Mouse (Mus musculus): ENCODE data around the gene Nphs1. TPM values are rescaled to one million over a fixed set of nuclear protein-coding genes. Genes with fewer than 3 reads are reported as not detected.

Nphs1 gene
- polyA plus RNA-seq, 1 experiment from 2014 or later: not detected

DNA sequence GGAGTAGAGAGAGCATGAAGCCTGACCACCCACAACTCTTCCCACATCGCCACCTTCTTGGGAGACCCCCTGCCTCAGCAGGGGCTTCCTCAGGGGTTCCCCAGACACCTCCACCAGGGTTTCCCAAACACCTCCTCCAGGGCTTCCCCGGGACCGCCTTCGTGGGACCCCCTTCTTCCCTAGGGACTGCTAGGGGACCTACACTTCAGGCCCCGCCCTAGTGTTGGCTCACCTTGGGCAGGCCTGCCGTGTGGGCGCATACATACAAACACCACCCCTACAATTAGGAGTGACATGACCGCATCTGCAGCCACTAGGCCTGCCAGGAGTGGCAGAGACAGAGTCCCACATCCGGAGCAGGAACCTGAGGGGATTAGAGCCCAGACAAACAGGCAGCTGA is 40.3 kb upstream of the Nphs1 start:
- peaks cover 3% of the 10 kb centered on the region; the same call in 1 of the 2 replicates for H3K4me1 ChIP-seq (replicated peaks; ENCODE audit: control insufficient read depth, insufficient read depth, low read length)
- H3K27ac ChIP-seq (ENCODE audit: low read depth, low read length): no peak overlapping the region
- no peaks in the 10 kb centered on the region for H3K36me3 ChIP-seq (ENCODE audit: control insufficient read depth, insufficient read depth)
- H3K9ac ChIP-seq (ENCODE audit: low read depth, low read length): no peak overlapping the region
- H3K4me3 ChIP-seq (ENCODE audit: low read depth, low read length): no peak overlapping the region
- no peak overlapping the region for H3K4me2 ChIP-seq (replicated peaks; ENCODE audit: low read depth)
- TF ChIP-seq CTCF (IDR thresholded peaks at IDR 0.05; ENCODE audit: low read depth): no peak
- no peaks in the 10 kb centered on the region for H3K27me3 ChIP-seq (replicated peaks; ENCODE audit: control insufficient read depth, insufficient read depth, low read length)
- H3K9me3 ChIP-seq (ENCODE audit: control insufficient read depth): no peaks in the 10 kb centered on the region
- ATAC-seq: no peak
- 66% methylated on average over 9 of the region's 9 CpGs for WGBS

DNA sequence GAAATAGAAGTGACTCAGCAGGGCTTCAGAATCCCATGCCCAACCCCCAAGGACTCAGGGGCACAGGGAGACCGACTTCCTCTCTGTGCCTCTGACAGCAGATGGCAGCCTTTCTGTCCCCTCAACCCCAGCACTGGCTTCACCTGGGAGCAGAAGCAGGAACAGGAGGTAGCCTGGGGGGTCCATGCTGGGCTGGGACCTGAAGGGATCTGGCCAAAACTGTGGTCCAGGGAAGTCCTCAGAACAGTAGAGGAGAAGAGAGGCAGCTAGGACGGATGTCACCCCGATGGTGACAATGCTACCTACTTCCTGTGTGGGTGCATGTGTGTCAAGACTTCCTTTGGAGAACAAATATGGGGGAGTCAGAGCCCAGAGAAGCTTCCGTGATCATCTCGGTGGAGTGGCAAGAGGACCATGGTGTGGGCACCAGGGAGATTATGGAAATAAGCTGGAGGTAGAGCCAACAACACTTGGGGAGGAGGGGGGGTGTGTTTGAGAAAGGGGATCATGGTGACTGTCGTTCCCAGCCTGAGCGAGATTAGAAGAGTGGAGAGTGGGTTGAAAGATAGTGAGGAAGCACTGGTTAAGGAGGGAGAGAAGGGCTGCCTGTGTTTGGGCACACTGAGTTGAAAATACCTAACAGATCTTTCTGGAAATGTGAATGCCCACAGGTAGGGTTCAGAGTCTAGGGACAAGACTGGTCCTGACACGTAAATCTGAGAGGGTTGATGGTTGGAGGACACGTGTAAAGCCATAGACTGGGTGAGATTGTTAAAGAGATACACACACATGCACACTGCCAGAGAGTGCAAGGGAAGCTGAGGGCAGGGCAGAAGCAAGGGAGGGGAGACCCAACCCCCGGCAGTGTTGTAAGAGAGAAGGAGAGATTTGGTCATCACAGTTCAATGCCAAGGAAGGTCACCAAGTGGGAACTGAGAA is 38.3 kb upstream of the Nphs1 start, which contains the start of gene Hcst:
TSS of gene Hcst (minus strand) at position 294 of the 939 bp plus-strand sequence.
- no peak within 1 kb of the TSS for H3K4me2 ChIP-seq (replicated peaks; ENCODE audit: low read depth)
- 60% methylated on average over 10 of the region's 10 CpGs for WGBS

DNA sequence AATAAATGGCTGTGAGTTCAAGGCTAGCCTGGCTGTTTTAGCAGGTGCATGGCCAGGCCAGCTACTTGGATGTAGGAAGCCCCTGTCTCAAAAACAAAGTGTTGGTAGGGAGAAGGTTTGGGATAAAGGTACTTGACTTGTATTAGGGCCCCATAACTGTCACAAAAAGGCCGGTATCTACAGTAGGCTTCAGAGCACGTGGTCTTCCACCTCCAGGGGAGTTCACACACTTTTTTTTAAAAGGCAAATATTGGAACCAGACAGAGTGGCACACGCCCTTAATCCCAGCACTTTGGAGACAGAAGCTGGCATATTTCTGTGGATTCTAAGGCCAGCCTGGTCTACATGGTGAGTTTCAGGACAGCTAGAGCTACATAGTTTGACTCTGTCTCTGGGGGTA is 37.4 kb upstream of the Nphs1 start:
- no peak overlapping the region for H3K27ac ChIP-seq (ENCODE audit: low read depth, low read length)
- H3K9ac ChIP-seq (ENCODE audit: low read depth, low read length): no peak overlapping the region
- no peaks in the 10 kb centered on the region for H3K9me3 ChIP-seq (ENCODE audit: control insufficient read depth)
- ATAC-seq: no peak
- H3K4me1 ChIP-seq (replicated peaks; ENCODE audit: control insufficient read depth, insufficient read depth, low read length): peaks cover 5% of the 10 kb centered on the region; the same call in 1 of the 2 replicates
- no peak for TF ChIP-seq CTCF (IDR thresholded peaks at IDR 0.05; ENCODE audit: low read depth)
- no peak overlapping the region for H3K4me3 ChIP-seq (ENCODE audit: low read depth, low read length)
- 73% methylated on average over 3 of the region's 3 CpGs for WGBS
- no peak overlapping the region for H3K4me2 ChIP-seq (replicated peaks; ENCODE audit: low read depth)
- no peaks in the 10 kb centered on the region for H3K27me3 ChIP-seq (replicated peaks; ENCODE audit: control insufficient read depth, insufficient read depth, low read length)
- H3K36me3 ChIP-seq (ENCODE audit: control insufficient read depth, insufficient read depth): peaks cover 10% of the 10 kb centered on the region; the same call in 1 of the 2 replicates

More for the DNA sequence above, 38.3 kb upstream of the Nphs1 start, which contains the start of gene Hcst:
- no peaks in the 10 kb centered on the region for H3K9me3 ChIP-seq (ENCODE audit: control insufficient read depth)
- H3K4me1 ChIP-seq (replicated peaks; ENCODE audit: control insufficient read depth, insufficient read depth, low read length): peaks cover 5% of the 10 kb centered on the region; the same call in 1 of the 2 replicates
- 0 out of 2 replicates have a peak, but pooled peaks have one; percentile 8 for TF ChIP-seq CTCF (IDR thresholded peaks at IDR 0.05; ENCODE audit: low read depth)
- no peak for ATAC-seq
- no peak within 1 kb of the TSS for H3K4me3 ChIP-seq (ENCODE audit: low read depth, low read length)
- peaks cover 6% of the 10 kb centered on the region; the same call in 1 of the 2 replicates for H3K36me3 ChIP-seq (ENCODE audit: control insufficient read depth, insufficient read depth)
- no peaks in the 10 kb centered on the region for H3K27me3 ChIP-seq (replicated peaks; ENCODE audit: control insufficient read depth, insufficient read depth, low read length)
- H3K9ac ChIP-seq (ENCODE audit: low read depth, low read length): no peak within 1 kb of the TSS
- H3K27ac ChIP-seq (ENCODE audit: low read depth, low read length): no peak within 1 kb of the TSS

DNA sequence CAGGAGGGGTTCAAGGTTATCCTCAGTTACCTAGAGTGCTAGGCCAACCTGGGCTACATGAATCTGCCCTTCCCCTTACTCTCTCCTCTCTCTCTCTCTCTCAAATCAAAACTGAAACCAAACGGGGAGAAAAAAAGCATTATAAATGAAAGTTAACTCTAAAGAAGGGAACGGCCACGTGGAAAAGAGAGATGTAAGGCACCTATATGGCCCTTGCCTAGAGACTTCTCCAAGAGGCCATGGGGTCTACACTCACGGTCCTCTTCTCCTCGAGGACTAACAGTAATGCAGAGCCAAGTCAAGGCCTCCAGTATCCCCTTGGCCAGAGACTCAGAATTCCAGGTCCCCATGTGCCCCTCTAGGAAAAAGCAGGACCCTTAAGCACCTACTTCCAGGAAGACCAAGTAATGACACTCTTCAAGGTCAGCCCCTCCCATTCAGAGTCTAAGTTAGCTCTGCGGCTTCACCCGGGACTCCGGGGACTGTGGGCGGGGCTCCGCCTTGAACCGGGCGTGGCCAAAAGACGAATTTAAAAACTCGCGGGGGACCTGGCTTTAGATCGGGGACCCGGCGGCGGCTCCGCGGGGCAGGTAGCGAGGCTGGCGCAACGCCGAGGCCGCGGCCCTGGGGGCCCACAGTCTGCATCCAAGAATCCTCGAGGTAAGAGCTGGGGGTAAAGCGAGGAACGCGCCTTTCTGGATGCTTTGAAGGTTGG is 36.8 kb upstream of the Nphs1 start, which contains the start of gene Nfkbid:
TSS of gene Nfkbid (plus strand) at position 558 of the 715 bp plus-strand sequence.
- Histone ChIP-seq H3K9ac (ENCODE audit: low read depth, low read length) (peak within 1 kb of the TSS; percentile 35), H3K4me1 (replicated peaks; ENCODE audit: control insufficient read depth, insufficient read depth, low read length) (peaks cover 5% of the 10 kb centered on the region; the same call in 1 of the 2 replicates), H3K9me3 (ENCODE audit: control insufficient read depth) (no peaks in the 10 kb centered on the region), H3K36me3 (ENCODE audit: control insufficient read depth, insufficient read depth) (peaks cover 14% of the 10 kb centered on the region; the same call in 1 of the 2 replicates), H3K4me3 (ENCODE audit: low read depth, low read length) (peak within 1 kb of the TSS; percentile 38), H3K27ac (ENCODE audit: low read depth, low read length) (peak within 1 kb of the TSS; percentile 37), H3K27me3 (replicated peaks; ENCODE audit: control insufficient read depth, insufficient read depth, low read length) (no peaks in the 10 kb centered on the region), H3K4me2 (replicated peaks; ENCODE audit: low read depth) (peak within 1 kb of the TSS; percentile 94)
- TF ChIP-seq CTCF (IDR thresholded peaks at IDR 0.05; ENCODE audit: low read depth): no peak
- peak; percentile 26 for ATAC-seq
- WGBS: 6% methylated on average over 31 of the region's 31 CpGs

DNA sequence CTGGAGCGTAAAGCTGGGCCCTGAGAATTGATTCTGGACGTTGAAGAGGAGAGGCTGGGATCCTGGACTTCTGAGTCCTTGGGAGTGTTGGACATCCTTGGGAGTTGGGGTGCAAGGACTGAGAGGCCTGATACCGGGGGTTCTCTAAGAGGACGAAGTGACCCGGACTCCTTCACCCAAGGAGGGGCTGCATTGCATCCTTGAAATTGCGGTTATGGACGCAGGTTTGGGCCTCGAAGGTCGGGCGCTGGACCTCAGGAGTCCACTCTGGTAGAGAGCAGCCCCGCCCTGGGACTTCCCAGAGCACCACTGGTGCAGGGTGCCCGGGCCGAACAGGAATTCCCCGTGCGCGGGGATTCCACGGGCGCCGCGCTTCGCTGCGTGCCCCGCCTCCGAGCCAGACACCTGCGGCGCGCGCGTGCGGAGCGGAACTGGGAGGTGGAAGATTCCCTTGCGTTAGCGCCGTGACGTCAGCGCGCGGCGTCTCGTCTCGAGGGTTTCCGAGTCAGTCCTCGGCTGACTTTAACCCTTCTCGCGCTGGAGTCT is 36.2 kb upstream of the Nphs1 start:
- Histone ChIP-seq H3K27ac (ENCODE audit: low read depth, low read length) (peak overlapping the region; percentile 37), H3K4me3 (ENCODE audit: low read depth, low read length) (peak overlapping the region; percentile 38), H3K9ac (ENCODE audit: low read depth, low read length) (peak overlapping the region; percentile 35), H3K4me2 (replicated peaks; ENCODE audit: low read depth) (peak overlapping the region; percentile 94), H3K27me3 (replicated peaks; ENCODE audit: control insufficient read depth, insufficient read depth, low read length) (no peaks in the 10 kb centered on the region), H3K9me3 (ENCODE audit: control insufficient read depth) (no peaks in the 10 kb centered on the region), H3K4me1 (replicated peaks; ENCODE audit: control insufficient read depth, insufficient read depth, low read length) (peaks cover 5% of the 10 kb centered on the region; the same call in 1 of the 2 replicates), H3K36me3 (ENCODE audit: control insufficient read depth, insufficient read depth) (peaks cover 18% of the 10 kb centered on the region; the same call in 1 of the 2 replicates)
- under 1% methylated on average over 45 of the region's 45 CpGs for WGBS
- ATAC-seq: peak; percentile 81
- TF ChIP-seq CTCF (IDR thresholded peaks at IDR 0.05; ENCODE audit: low read depth): no peak

Data from intestine, postnatal 0 days (tissue).